Mouse (Mus musculus): ENCODE data around the gene Gm20388.

GRCm38 (mm10) chr8:123062721-123063120, 3152.1 kb downstream of the Gm20388 start, which contains the start of gene Spg7:
- TF ChIP-seq CTCF (IDR thresholded peaks at IDR 0.05; ENCODE audit: low read depth, low read length) (no peak), GATA1 (IDR thresholded peaks at IDR 0.05; ENCODE audit: borderline replicate concordance, low read length) (no peak), TAL1 (conservative IDR thresholded peaks at IDR 0.05; ENCODE audit: low read depth, low read length) (no peak), GATA2 (IDR thresholded peaks at IDR 0.05; ENCODE audit: borderline replicate concordance, low read depth, low read length) (no peak), POLR2AphosphoS5 (IDR thresholded peaks at IDR 0.05; ENCODE audit: insufficient replicate concordance, low read depth, low read length) (no peak)

Measured in G1E (cell line).